Mouse (Mus musculus) testis, postnatal 14 days (tissue): ENCODE measurements around the gene Rpl38.

Experiments used
- DNase-seq: peaks from one replicate; pipeline ENCODE4 v3.0.0; 2021; ENCODE audit warnings: low spot score

Gene Rpl38

DNA sequence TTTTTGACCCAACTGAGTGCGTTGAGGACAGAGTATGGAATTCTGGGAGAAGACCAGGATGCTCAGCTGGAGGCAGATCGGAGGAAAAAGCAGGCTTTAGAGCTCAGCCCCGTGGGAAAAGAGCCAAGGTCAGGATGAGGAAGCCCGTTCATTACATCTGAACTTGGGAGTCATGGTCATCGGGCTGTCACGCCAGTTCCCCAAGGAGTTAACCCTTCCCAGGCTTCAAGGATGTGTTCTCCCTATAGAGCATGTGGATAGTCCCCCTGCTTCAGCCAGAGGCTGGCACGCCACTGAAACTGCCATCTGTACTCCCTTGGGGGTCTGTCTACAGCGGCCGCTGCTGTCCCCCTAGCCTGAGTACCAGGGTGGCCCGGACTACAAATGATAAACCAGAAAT, 12.0 kb downstream of the Rpl38 start:
- peak; percentile 42 for DNase-seq

DNA sequence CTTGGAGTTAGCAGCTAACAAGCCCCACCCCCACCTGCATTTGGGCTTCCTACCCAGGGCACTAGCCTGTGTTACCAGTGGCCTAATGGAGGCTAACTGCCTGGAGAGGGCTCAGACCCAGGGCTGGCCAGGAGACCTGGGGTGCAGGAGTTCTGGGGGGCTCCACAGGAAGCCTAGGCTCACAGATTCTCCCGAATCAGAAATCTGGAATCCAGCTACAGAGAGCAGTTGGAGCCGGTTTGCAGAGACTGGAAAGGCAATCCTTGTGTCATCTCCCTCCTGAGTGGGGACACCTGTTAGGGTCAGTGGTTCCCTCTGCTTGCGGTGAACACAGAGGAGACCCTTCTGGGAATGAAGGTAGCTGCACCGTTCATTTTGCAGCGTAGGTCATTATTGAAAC, 12.7 kb downstream of the Rpl38 start:
- no peak for DNase-seq

DNA sequence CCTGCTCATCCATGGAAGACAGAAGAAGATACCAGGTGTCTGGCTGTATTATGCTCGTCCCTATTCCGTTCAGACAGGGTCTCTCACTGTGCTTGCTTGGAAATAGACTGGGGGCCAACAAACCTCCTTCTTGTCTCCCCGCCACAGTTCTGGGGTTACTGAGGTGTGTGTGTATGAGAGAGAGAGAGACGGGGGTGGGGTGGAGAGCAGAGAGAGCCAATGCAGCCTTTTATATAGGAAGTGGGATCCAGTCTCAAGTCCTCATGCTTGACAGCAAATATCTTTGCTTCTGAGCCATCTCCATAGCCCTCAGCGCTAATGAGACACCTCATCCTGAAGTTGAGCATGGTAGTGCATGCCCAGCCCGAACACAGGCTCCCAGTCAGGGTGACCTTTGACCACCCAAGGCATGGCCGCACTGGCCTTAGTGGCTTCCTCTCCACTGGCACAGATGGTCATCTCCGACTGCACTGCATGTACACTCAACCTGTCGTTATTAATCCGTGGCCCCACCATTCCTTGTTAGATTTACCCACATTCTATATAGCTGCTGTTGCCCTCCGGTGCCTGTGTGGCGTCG, 14.1 kb downstream of the Rpl38 start:
- no peak for DNase-seq

DNA sequence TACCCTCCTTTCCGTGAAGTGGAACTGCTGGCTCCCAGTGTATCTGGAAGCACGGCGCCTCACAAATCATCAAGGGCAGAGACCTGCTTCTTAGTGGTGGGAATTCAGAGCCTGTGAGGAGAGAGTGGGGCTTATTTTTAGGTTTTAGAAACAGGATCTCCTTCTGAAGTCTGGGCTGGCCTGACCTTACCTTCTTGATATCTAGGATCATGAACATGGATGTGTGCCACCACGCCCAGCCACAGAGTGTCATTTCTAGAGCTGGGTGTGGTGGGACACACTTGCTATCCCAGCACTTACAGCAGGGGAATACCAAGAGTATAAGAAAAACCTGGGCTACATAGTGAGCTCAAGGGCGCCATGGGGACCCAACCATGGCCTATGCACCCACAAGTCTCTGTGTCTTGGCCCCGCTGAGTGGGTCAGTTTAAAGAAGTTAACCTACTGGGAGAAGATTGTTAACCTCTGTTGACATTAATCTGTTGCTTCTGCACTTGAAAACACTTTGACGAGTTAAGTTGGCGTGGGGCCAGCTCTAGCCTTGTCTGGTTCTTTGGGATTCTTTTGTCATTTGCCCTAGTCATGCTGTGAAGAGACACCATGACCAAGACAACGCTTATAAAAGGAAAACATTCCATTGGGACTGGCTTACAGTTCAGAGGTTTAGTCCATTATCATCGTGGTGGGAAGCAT, 14.9 kb downstream of the Rpl38 start:
- no peak for DNase-seq

DNA sequence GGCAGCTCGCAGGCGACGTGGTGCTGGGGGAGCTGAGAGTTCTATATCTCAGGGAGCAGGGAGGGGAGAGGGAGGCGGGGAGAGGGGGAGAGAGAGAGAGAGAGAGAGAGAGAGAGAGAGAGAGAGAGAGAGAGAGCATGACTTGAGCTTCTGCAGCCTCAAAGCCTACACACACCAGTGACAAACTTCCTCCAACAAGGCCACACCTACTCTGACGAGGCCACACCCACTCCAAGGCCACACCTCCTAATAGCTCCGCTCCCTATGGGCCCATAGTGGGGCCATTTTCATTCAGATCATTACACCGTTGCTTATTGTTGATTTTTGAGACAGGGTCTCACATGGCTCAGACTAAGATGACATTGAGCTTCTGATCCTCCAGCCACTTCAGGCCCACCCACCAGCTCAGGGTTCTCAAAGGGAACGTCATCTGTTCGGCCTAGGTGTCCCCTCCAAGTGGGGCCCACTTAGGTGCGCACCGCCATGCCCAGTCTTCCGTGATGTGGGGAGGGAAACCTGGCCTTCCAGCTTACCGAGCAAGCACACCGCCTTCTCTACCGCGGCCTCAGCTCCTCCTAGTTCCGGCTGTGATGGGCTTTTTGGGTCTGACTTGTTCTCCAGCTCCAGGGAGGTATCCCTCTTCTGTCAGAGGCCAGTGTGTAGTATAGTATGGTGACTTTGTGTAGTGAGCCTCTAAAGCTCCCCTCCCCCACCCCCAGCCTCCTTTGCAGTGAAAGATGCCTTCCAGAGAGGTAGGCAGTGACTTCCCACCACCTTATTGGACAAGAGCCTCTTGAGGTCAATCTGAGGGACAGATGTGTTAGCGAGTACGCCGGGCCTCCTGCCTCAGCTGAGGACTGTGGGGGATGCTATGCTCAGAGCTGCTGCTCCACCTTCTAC, 15.6 kb downstream of the Rpl38 start:
- no peak for DNase-seq

DNA sequence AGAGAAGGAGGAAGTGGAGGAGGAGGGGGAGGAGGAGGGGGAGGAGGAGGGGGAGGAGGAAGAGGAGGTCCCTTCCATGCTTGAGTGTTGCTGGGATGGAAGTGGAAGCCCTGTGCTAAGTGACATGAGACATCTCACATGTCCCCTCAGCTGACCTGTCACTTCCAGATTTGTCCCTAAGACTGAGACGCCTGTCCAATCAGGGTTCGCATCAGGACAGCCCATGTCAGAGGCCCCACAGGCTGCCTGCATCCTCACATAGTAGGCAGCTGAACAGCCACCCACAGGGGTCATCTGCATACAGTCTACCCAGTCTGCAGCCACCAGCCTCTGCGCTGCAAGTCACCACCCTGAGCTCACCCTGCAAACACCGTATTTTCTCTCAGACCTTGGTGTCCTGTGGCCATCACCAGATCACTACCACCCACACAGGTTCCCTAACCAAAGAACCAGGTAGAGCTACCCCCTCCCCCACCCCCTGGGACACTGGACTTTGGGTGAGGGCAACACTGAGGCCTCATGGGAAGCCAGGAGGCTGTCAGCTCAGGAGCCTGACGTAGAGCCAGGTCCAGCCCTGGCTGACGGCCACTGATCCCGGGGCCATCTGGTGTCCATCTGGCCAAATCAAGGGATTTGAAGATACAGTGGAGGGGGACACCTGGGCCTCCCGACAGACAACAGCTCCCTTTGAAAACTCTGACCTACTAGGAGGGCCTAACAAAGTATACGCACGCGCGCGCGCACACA, 16.5 kb downstream of the Rpl38 start:
- no peak for DNase-seq

DNA sequence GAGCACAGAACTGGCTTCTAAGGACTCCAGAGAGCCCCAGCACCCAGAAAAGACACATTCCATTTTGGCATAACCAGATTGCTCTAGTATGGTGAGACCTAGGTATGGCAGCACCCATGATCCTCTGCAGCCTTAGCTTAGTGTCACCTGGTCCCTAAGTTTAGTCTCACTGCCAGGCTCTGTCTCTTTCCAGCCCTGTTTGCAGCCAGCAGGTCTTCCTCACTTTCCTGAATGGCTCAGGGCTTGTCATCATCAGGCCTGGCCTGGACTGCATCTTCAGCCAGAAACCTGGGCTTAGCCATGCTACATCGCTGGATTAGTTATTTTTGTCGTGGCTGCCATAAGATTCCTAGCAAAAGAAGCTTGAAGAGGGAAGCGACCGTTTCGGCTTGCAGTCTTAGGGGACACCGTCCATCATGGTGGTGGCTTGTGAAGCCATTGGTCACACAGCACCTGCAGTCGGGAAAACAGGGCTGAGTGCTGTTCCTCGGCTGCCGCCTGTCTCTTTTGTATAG, 17.3 kb downstream of the Rpl38 start:
- no peak for DNase-seq

DNA sequence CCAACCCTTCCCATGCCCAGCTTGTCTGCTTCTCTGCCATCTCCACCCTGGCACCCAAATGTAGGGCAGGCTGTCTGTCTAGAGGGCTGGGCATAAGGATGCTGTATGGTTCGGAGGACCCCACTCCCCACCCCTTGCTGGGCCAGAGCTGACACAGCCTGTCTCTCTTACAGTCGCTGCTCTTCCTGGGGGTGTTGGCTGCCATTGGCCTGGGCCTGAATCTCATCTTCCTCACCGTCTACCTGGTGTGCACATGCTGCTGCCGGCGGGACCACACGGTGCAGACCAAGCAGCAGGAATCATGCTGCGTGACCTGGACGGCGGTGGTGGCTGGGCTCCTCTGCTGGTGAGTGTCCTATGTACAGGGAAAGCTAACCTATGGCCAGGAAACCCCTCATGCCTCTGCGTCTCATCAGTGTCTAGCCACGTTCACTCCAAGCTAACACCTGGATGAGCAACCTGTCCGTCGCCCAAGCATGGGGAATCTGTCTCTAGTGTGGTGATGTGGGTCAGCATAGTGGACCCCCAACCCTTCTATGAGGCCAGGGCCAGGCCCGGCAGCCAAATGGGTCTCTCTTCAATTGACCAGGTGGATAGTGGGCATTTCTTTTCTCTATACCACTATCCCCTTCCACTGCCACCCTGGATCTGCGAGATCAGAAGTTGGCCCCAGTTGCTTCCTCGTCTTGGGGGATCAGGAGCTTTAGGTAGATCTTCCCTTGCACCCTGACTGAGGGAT, 18.1 kb downstream of the Rpl38 start:
- DNase-seq: no peak

DNA sequence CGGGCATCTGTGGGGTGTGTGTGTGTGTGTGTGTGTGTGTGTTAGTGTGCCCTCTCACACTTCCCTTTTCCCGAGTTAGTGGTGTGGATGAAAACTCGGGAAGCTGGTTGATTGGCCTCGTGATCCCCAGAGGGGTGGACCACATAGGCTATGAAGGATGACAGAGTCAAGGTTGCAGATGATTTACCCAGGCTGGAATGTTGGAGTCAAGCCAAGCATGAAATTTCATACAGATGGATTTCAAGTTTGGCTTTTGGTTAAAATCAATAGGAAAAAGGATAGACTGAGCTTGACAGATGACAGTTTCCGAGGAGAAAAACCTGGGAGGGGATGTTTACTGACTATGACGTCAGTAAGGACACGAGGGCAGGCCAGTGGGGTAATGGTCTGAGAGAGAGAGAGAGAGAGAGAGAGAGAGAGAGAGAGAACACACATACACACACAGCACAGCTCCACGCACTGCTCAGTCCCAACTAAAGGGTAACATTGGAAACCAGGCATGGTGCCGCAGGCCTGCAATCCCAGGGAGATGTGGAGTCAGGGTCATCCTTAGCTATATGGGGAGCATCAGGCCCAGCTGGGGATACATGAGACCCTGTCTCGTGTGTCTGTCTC, 19.4 kb downstream of the Rpl38 start:
- DNase-seq: no peak

DNA sequence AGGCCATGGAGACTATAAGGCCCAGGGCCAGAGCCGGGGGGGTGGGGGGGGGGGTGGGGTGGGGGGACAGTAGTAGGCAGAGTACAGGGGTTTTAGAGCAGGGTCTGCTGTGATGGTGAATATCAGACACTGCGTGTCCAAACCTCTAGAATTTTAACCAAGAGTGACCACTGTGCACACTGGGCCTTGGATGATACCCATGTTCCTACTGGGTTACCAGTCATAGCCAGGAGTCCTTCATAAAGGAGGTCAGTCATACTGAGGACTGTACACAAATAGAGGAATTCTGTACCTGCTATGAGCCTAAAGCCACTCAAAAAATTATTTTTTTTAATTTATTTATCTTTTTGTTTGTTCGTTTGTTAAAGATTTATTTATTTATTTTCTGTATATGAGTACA, 20.4 kb downstream of the Rpl38 start:
- no peak for DNase-seq

DNA sequence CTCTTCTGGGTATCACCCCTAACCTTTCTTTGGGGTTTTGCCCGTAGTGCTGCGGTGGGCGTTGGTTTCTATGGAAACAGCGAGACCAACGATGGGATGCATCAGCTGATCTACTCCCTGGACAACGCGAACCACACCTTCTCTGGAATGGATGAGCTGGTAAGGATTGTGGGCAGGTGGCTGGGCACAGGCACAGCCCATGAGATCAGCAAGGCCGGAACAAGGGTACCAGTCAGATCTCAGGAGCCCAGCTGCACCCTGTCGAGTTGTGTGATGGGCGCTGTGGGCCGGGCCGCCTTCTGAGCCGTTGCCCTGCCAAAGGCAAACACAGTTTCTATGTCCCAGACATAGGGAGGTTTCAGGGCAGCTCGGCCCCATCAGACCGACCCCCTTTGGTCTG, 21.9 kb downstream of the Rpl38 start:
- no peak for DNase-seq

DNA sequence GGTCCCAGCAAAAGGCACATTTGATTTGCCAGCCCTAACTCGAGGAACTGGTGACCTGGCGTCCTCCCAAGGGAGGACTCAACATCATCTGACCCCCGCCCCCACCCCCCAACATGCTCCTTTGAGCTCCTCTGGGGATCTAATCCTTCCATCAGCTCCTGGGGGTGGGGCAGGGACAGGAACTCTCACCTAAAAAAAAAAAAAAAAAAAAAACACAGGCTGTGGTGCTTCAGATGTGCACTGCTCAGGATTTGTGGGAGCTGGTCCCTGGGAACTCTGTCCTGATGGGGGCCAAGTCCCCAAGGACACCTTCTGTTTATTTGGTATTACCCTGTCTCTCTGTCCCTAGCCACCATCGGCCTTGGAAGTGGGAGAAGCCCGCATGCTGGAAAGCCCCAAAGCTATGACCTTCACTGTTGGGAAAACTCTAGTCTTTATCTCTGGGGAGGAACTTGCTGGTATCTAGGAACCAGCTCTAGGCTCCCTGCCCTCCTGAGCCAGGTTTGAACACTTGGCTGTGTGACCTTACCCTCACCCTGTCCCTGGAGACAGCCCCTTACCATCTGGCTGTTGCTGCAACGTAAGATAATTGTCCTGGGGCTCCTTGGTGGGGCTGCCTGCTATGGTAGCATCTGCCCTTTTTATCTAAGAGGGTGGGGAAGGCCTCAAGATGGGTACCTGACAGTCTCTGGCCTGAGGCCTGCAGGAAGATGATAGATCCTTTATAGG, 23.3 kb downstream of the Rpl38 start:
- DNase-seq: peak; percentile 67

DNA sequence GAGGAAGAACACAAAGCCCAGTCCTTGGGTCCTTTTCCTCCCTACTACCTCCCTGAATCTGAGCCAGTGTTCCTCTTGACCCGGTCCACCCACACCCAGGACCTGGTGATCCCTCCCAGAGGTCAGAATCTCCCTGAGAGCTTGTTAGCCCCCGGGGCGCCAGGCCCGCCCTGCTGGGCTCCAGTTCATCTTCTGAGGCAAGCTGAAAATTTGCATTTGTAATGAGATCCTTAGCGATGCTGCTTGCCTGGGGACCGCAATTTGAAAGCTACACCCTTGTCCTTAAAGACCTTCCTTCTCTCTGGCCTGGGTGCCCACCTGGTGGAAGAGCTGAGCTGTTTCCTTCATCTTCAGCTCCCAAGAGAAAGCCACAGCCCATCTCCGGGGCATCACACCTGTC, 24.3 kb downstream of the Rpl38 start:
- DNase-seq: no peak

DNA sequence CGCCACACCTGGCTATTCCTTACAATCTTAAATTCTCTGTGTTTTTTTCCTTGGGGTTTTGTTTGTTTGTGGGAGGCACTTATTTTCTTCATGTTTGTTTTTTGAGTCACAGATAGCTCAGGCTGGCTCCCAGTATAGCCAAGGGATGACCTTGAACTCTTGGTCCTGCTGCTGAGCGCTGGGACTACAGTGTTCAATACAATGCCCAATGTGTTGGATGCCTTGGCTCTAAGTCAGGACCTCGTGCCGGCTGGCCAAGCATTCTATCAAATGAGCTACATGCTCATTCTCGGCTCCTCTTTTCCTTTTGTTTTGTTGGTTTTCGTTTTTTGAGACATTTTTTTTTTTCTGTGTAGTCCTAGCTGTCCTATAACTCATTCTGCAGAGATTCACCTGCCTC, 25.1 kb downstream of the Rpl38 start:
- DNase-seq: no peak

DNA sequence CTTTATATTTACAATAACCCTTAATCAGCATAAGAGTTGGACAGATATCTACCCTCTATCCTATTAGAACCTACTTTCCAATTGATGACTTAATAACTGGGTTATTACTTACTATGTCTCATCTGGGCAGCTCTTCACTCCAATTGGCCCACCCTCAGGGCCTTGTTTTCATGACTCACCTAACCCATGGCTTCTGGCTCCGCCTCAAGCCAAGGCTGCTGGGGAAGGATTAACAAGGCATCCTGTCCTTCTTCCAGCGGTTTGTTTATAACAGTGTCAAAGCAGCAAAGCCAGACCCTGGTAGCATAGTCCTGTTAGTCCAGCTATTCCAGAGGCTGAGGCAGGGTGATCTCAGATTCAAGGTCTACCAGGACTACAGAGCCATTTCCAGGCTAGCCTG, 26.1 kb downstream of the Rpl38 start:
- DNase-seq: no peak

DNA sequence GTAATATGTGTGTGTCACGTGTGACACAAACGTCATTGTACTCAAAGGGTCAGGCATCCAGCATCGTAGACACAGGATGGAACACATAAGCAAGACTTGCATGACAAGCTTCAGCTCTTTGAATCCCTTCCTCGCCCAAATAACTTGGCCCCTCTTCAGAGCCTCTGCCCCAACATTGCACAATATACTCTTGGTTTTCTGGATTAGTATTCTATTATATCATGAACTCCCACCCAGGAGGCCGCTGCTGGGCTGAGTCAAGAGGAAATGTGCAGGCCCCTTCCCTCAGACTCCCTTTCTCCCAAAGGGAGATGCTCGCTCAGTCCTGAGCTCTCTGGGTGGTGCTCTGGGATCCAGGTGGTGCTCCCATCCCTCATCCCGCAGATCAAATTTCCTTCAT, 30.2 kb downstream of the Rpl38 start:
- no peak for DNase-seq

DNA sequence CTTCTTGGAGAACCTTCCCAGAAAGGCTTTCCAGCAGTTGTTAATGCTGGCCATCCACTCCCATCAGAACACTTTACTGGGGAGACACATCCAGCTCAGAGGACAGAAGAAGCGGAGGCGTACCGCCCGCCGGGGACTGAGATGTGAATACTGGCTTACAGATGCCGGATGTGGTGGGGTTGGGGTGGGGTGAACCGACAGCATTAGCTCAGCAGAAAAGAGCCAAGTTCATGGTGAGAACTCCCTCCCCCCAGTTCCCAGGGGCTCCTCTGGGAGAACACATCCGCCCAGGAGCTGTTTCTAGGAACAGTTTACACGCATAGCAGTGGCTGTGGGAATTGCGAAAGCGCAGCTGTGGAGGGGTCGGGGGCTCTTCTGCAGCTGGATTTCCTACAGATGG, 31.2 kb downstream of the Rpl38 start:
- no peak for DNase-seq

DNA sequence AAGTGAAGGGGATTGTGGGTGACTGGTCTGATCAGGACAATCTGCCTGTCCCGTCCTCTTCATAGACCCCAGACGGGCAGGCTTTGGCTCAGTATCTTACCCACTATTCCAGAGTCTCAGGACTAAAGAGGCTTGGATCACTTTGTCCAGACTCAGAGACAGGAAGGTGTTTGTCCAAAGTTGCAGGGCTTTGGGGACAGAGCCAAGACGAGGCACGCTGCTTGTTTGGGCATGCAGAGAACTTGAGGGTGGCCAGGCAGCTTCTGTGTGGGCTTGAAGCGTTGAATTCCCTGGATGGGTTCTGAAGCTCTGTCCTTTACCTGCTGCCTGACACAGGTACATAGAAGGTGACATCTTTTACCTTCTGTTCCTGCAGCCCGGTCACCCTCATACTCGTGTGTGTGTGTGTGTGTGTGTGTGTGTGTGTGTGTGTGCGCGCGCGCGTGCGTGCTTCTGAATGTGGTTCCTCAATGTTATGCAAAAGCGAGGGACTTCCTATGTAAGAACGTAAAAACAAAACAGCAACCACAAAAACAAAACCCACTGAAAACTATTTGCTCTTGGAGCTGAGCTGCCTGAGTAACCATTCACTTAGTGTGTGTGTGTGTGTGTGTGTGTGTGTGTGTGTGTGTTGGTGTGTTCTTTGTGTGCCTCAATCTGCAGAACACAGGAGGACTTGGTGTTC, 34.1 kb downstream of the Rpl38 start:
- DNase-seq: no peak

DNA sequence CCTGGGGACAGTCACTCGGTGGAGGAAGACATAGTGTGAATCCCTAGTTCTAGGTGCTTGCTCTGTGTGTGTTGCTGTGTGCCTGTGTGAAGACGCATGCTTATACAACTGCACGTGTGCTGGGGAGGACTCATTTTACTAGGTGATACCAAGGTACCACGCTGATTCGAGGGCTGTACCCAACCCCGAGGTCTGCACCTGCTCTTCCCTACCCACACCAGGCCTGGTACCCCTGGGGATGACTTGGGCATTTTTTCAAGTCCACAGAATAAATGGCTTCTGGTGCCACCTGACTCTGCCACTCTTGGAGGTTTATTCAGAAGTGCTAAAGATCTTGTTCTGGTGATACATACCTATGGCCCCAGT, 34.7 kb downstream of the Rpl38 start:
- no peak for DNase-seq
